Mouse (Mus musculus) C2C12 (cell line): ENCODE results near the gene Wdr59.

ENCODE experiments used
- CTCF ChIP-seq: IDR thresholded peaks from one replicate; pipeline ENCODE4 v1.5.1; 2011; ENCODE audit not compliant: control insufficient read depth, insufficient read depth, insufficient read length
- MYOG ChIP-seq: IDR thresholded peaks from one replicate; pipeline ENCODE4 v1.6.1; 2011; ENCODE audit not compliant: control insufficient read depth, insufficient read length; ENCODE audit errors: extremely low read depth
- USF1 ChIP-seq: IDR thresholded peaks from one replicate; pipeline ENCODE4 v1.6.1; 2011; ENCODE audit warnings: low read depth, mild to moderate bottlenecking, control low read depth, moderate library complexity

DNA sequence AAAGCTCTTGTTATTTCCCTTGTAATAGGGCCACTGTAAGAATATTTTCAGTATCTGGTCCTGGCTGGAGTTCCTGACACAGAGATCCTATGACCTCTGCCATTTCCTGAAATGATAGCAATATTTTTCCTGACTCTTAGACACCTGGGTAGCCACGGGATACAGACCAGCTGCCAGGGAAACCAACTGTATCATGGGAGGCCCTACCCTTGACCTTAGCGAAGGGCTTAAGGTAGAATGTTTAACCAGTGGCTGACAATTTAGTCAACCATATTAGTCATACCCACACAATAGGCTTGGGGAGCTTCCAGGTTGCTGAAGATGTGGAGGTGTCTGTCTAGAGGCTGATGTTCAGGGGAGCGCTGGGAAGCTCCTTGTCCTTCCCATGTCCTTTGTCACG is 77.6 kb downstream of the Wdr59 start:
- TF ChIP-seq USF1, result no peak
- no peak for TF ChIP-seq CTCF
- TF ChIP-seq MYOG, result no peak
